Mouse (Mus musculus): ENCODE results near the gene Mapk9. TPM values are rescaled to one million over a fixed set of nuclear protein-coding genes. Genes with fewer than 3 reads are reported as not detected.

Mapk9 gene
- total RNA-seq, 2 experiments from 2014 or later, result 83.2 to 86.1 TPM

Small RNA genes lying within 50 kb of the gene (microRNA-seq; reads per million reads assigned to microRNA genes)
- not detected for gene Gm23492

Other genes starting within 250 kb of the Mapk9 start
- 10 to 100 TPM; 23.3 to 24.2 TPM for gene Flt4, start 237.5 kb upstream of the Mapk9 start, total RNA-seq (2021)
- gene Scgb3a1, start 183.1 kb upstream of the Mapk9 start, total RNA-seq (2021), result not detected
- gene Cnot6, start 134.0 kb upstream of the Mapk9 start, total RNA-seq (2021), result 100 to 1,000 TPM in 1 of 2 experiments, 10 to 100 TPM in 1; 93.1 to 102 TPM
- gene Gfpt2, start 52.6 kb upstream of the Mapk9 start, total RNA-seq (2021), result 1 to 10 TPM; 5.4 to 6.0 TPM
- 1 to 10 TPM; 1.4 to 1.7 TPM for gene Rasgef1c, start 55.1 kb downstream of the Mapk9 start, total RNA-seq (2021)
- gene Rnf130, start 178.6 kb downstream of the Mapk9 start, total RNA-seq (2021), result 10 to 100 TPM; 73.5 to 82.1 TPM

Data from adrenal gland, postnatal 4 days (tissue).